Mouse (Mus musculus) intestine, embryonic 15.5 days (tissue): Measurements from ENCODE around the gene Rabgap1l. TPM values are rescaled to one million over a fixed set of nuclear protein-coding genes. Genes with fewer than 3 reads are reported as not detected.

Source experiments
- ATAC-seq: fragments of 200-750 bp; cut with Nextera tagmentation; 2 replicates; pipeline ENCODE4 v1.8.0; 2017; ENCODE audit warnings: moderate TSS enrichment, moderate library complexity
- H3K27ac ChIP-seq: fragments of 300-500 bp; sonication (generic); 2 replicates; pipeline ENCODE4 v1.5.1; 2015; ENCODE audit warnings: mild to moderate bottlenecking, inconsistent platforms
- H3K27me3 ChIP-seq: fragments of 300-500 bp; sonication (generic); replicated peaks from 2 replicates; pipeline ENCODE4 v1.6.1; 2015; ENCODE audit warnings: inconsistent platforms
- H3K36me3 ChIP-seq: fragments of 300-500 bp; sonication (generic); 2 replicates; pipeline ENCODE4 v1.6.1; 2015; ENCODE audit warnings: inconsistent platforms
- H3K4me1 ChIP-seq: fragments of 300-500 bp; sonication (generic); replicated peaks from 2 replicates; pipeline ENCODE4 v1.6.1; 2015; ENCODE audit warnings: inconsistent platforms
- H3K4me2 ChIP-seq: fragments of 300-500 bp; sonication (generic); replicated peaks from 2 replicates; pipeline ENCODE4 v1.6.1; 2015; ENCODE audit warnings: mild to moderate bottlenecking, inconsistent platforms
- H3K4me3 ChIP-seq: fragments of 300-500 bp; sonication (generic); replicated peaks from 2 replicates; pipeline ENCODE4 v1.5.1; 2015; ENCODE audit warnings: inconsistent platforms
- H3K9ac ChIP-seq: fragments of 300-500 bp; sonication (generic); 2 replicates; pipeline ENCODE4 v1.6.1; 2015; ENCODE audit warnings: inconsistent platforms
- H3K9me3 ChIP-seq: fragments of 300-500 bp; sonication (generic); 2 replicates; pipeline ENCODE4 v1.6.1; 2016; ENCODE audit warnings: inconsistent platforms
- WGBS: fragments of 180-500 bp; shearing (Covaris S2); methylation state at CpG from one replicate; pipeline ENCODE4 v1.1.7; 2015; 5-methylcytosine and 5-hydroxymethylcytosine counted together
- polyA plus RNA-seq: library from polyadenylated mRNA; unstranded; fragments of >200 nt; fragmentation: Nextera tagmentation; extraction: Ambion mirVana; gene quantifications from 2 replicates; pipeline ENCODE4 v1.2.1, GENCODE M21; 2015

The Rabgap1l gene
- polyA plus RNA-seq, 1 experiment from 2014 or later: 17.3 TPM

DNA sequence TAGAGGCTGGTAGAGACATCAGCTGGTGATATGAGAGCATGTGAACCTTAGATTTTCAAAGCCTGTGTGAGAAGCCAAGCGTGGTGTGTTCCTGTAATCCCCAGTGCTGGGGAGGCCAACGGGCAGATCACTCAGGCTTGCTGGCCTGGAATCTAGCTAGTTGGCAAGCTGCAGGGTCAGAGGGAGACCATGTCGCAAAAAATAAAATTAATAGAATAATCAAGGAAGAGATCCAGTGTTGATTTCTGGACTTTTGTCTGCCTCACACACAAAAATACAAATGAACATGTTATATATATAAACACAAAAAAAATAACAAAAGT lies 196.1 kb downstream of the Rabgap1l start:
- H3K9ac ChIP-seq: no peak overlapping the region
- 87% methylated on average over 3 of the region's 3 CpGs for WGBS
- H3K27ac ChIP-seq: no peak overlapping the region

DNA sequence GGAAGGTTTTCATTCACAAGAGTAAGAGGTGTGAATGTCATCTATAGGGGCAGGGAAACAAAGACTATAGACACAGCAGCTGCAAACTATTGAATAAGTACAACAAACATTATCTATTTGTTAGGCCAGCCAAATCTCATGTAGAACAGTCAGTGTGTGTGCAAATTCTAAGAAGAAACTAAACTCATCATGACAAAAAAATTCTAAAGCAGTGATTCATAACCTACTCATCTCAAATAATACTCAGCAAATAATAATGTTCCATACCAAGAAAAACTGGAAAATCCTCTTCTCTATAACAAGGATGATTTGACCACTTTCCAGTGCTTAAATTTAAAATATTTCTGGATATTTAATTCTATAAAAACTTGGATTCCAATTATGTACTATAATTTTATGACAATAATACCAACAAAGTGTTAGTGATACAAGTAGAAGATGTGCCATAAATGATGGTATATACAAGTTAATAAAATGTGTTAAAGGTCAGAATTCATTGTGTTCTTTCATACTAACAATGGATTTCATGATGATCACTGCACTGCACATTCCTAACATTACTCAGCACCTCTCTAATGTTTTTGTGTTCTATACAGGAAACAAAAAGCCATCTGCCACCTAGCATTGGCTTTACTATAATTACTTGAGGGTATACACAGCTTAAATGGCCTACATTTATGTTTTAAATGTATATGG lies 196.6 kb downstream of the Rabgap1l start:
- no peak for ATAC-seq

More for the DNA sequence above, 196.1 kb downstream of the Rabgap1l start:
- Histone ChIP-seq H3K4me2 (no peak overlapping the region), H3K36me3 (no peaks in the 10 kb centered on the region), H3K4me1 (no peaks in the 10 kb centered on the region), H3K4me3 (no peak overlapping the region), H3K9me3 (no peaks in the 10 kb centered on the region), H3K27me3 (no peaks in the 10 kb centered on the region)
- ATAC-seq: no peak

DNA sequence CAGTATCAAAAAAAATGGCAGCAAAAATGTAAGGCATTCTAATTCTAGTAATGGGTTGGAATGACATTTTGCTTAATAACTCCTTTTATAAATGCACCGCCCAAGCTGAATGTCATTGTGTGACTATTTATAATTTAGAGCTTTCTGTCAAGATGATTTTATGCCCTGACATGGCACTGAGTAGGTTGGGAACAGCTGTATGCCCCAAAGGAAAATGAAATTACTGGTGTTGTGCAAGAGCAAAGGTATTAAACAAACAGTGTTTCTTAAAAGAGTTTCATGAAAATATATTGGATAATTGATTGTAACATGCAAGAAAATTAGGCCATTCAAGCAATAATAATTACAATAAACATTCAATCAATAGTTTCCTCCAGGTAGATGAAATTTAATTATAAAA lies 198.4 kb downstream of the Rabgap1l start:
- H3K36me3 ChIP-seq: no peaks in the 10 kb centered on the region
- no peaks in the 10 kb centered on the region for H3K4me1 ChIP-seq
- ATAC-seq: no peak
- no peaks in the 10 kb centered on the region for H3K9me3 ChIP-seq
- H3K27ac ChIP-seq: no peak overlapping the region
- no peak overlapping the region for H3K4me3 ChIP-seq
- H3K4me2 ChIP-seq: no peak overlapping the region
- no peak overlapping the region for H3K9ac ChIP-seq
- no peaks in the 10 kb centered on the region for H3K27me3 ChIP-seq
- WGBS: 90% methylated on average over 1 of the region's 1 CpGs

More for the DNA sequence above, 196.6 kb downstream of the Rabgap1l start:
- Histone ChIP-seq H3K9me3 (no peaks in the 10 kb centered on the region), H3K4me1 (no peaks in the 10 kb centered on the region), H3K27ac (no peak overlapping the region), H3K27me3 (no peaks in the 10 kb centered on the region), H3K4me3 (no peak overlapping the region), H3K9ac (no peak overlapping the region), H3K4me2 (no peak overlapping the region), H3K36me3 (no peaks in the 10 kb centered on the region)

DNA sequence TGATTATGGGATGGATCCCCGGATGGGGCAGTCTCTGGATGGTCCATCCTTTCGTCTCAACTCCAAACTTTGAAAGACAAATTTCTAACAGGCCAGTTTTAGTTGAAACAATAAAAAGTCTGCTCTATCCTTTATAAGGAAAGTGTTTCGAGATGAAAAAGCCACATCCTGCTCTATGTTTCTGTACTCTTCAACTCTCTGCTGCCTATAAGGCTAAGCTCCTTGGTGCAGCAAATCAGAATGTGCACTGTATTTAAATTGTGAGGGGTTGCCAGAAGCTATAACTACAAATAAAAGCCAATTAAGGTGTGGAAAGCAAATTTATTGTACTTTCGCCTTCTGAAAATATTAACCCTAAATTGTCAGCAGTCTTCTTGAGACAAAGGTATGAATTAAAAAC lies 198.9 kb downstream of the Rabgap1l start:
- no peaks in the 10 kb centered on the region for H3K27me3 ChIP-seq
- H3K36me3 ChIP-seq: no peaks in the 10 kb centered on the region
- H3K9me3 ChIP-seq: no peaks in the 10 kb centered on the region
- no peak overlapping the region for H3K4me2 ChIP-seq
- H3K27ac ChIP-seq: no peak overlapping the region
- no peaks in the 10 kb centered on the region for H3K4me1 ChIP-seq
- ATAC-seq: no peak
- 83% methylated on average over 4 of the region's 4 CpGs for WGBS
- no peak overlapping the region for H3K9ac ChIP-seq
- no peak overlapping the region for H3K4me3 ChIP-seq

DNA sequence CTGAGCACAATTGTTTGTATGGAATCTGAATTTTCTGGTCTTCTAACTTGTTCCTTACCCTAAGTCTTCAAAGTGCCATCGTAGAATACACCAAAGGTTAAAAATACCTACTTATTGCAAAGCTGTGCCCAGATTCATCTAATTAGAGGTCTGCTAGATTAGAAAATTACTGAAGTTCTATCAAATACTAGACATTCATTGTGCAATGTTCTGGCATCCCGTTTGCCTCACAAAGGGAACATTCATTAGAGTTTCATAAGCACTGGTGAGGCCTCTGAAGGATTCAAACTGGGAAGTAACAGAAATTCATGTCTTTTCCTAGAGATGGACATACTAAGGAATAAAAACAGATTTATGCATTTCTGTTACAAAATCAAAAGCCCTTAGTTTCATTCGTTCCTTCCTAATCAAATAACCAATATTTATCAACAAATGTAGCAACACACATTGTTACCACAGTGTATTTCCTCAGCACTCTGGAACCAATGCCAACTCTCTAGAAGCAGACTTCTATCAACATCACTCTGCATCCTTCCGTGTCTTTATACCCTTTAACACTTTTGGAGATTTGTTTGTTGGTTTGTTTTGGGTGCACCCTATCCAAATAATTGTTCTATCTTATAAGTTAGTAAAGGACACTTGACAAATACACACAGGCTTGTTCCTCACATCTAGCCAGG lies 204.0 kb downstream of the Rabgap1l start:
- Histone ChIP-seq H3K4me3 (no peak overlapping the region), H3K9ac (no peak overlapping the region), H3K4me1 (no peaks in the 10 kb centered on the region), H3K36me3 (no peaks in the 10 kb centered on the region), H3K27me3 (no peaks in the 10 kb centered on the region), H3K4me2 (no peak overlapping the region), H3K27ac (no peak overlapping the region), H3K9me3 (no peaks in the 10 kb centered on the region)
- ATAC-seq: no peak
- WGBS: 77% methylated on average over 4 of the region's 4 CpGs

DNA sequence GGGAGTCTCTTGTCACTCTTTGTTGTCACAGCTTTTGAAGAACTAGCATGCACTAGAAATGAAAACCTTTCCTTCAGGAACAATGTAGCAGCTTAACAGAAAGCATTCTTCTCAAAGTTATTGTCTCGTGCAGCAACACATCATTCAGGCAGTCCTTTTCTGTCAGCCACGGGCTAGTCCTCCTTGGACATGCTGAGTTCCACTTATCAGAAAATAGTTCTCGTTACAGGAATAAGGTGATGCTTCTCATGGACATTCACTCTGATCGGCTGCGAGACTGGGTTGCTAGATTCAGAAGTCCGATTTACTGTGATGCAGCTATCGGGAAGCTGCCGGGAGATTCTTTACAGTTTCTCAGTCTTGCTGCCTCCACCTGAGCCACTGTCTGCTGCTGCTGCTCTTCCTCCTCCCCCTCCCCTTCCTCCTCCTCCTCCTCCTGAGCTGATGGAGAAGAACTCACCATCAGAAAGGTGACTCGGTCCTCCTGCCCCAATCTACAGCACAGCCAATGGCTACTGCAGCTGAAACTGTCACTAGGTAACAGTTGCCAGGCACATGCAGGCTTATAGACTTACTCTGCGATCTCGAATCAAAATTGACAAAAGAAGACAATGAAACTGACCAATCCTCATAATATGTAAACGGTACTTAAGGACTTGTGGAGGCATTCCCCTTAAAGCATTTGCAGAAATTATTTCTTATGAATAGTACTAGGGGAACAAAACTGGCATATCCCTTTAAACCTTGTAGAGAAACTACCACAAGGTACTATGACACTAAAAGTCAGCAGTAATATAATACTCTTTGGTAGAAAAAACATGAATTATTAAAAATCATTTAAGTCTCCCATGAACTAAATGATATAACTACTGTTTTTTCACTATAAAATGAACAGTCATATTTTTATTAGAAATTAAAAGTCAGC lies 213.4 kb downstream of the Rabgap1l start:
- Histone ChIP-seq H3K36me3 (no peaks in the 10 kb centered on the region), H3K4me1 (no peaks in the 10 kb centered on the region), H3K27me3 (no peaks in the 10 kb centered on the region), H3K9ac (no peak overlapping the region), H3K27ac (no peak overlapping the region), H3K9me3 (no peaks in the 10 kb centered on the region), H3K4me3 (no peak overlapping the region), H3K4me2 (no peak overlapping the region)
- ATAC-seq: no peak
- 64% methylated on average over 12 of the region's 12 CpGs for WGBS

DNA sequence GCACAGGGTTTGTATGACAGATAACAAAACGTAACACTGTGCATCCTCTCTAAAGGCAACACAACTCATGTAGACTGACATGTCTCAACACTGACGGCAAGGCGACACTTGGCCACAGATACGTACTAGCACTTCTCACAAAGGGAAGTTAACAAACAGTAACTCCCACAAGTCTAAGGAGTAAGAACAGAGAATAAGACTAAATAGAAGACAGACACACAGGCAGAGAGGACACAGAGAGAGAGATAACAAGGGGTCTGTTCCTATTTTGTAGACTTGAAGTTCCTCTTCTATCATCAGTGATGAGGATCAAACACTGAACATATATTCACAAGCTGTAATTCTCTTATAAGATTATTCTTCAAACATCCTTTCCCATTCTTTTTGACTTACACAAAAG lies 216.9 kb downstream of the Rabgap1l start:
- 88% methylated on average over 4 of the region's 4 CpGs for WGBS
- Histone ChIP-seq H3K9me3 (no peaks in the 10 kb centered on the region), H3K27me3 (no peaks in the 10 kb centered on the region), H3K9ac (no peak overlapping the region), H3K4me2 (no peak overlapping the region), H3K4me1 (no peaks in the 10 kb centered on the region), H3K4me3 (no peak overlapping the region), H3K27ac (no peak overlapping the region), H3K36me3 (no peaks in the 10 kb centered on the region)
- no peak for ATAC-seq

DNA sequence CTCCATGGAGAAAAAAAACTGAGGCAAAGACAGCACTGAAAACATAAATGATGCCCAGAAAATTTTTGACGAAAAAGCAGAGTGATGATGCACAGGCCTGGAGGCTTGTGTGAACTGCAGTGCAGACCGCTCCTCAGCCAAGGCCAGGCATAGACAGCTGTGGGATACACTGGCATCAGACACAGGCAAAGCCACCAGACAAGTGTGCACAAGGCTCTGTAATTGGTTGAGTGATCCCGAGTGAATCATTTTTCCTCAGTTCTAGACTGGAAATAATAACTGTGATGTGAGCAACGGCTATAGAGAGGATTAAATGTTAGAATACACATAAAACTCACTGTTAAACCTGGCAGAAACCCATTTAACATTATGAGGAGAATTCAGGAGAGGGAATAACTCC lies 219.0 kb downstream of the Rabgap1l start:
- Histone ChIP-seq H3K27ac (no peak overlapping the region), H3K4me3 (no peak overlapping the region), H3K27me3 (no peaks in the 10 kb centered on the region), H3K9me3 (no peaks in the 10 kb centered on the region), H3K9ac (no peak overlapping the region), H3K4me1 (no peaks in the 10 kb centered on the region), H3K36me3 (no peaks in the 10 kb centered on the region), H3K4me2 (no peak overlapping the region)
- ATAC-seq: no peak
- 66% methylated on average over 4 of the region's 4 CpGs for WGBS

DNA sequence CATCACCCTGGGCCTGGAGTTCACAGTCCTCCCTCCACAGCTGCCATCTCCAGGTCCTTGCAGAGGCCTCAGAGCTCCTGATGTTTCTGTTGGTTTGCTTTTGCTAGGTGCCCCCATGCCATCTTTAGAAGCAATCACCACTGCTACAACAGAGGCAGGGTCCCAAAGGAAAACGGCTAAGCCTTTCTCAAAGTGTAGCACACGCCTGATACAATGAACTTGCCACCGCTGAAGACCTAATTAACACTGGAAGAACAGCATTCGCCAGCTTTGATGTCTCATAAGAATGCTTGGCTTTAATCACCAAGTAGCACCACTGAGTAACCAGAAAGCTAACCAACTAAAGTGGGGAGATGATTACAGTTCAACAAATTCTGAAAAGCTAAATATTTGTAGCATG lies 226.6 kb downstream of the Rabgap1l start:
- no peak for ATAC-seq
- Histone ChIP-seq H3K9me3 (no peaks in the 10 kb centered on the region), H3K4me2 (no peak overlapping the region), H3K4me3 (no peak overlapping the region), H3K4me1 (no peaks in the 10 kb centered on the region), H3K36me3 (no peaks in the 10 kb centered on the region), H3K9ac (no peak overlapping the region), H3K27ac (no peak overlapping the region), H3K27me3 (no peaks in the 10 kb centered on the region)
- 65% methylated on average over 4 of the region's 4 CpGs for WGBS

DNA sequence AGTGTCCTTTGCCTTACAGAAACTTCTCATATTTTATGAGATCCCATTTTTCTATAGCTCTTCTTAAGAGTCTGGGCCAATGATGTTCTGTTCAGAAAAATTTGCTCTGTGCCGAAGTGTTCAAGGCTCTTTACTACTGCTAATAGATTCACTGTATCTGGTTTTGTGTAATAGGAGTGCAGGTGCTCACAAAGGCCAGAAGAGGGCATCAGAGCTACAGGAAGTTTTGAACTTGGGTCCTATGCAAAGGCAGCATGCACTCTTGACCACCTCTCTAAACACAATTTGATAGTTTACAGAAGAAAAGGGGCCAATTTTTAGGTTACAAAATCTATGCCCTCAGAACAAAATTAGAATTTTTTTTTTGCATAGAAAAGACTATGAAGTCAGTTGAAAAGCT lies 231.6 kb downstream of the Rabgap1l start:
- Histone ChIP-seq H3K9me3 (no peaks in the 10 kb centered on the region), H3K27me3 (no peaks in the 10 kb centered on the region), H3K4me3 (no peak overlapping the region), H3K4me1 (no peaks in the 10 kb centered on the region), H3K9ac (no peak overlapping the region), H3K4me2 (no peak overlapping the region), H3K36me3 (no peaks in the 10 kb centered on the region), H3K27ac (no peak overlapping the region)
- no peak for ATAC-seq
- 62% methylated on average over 1 of the region's 1 CpGs for WGBS

DNA sequence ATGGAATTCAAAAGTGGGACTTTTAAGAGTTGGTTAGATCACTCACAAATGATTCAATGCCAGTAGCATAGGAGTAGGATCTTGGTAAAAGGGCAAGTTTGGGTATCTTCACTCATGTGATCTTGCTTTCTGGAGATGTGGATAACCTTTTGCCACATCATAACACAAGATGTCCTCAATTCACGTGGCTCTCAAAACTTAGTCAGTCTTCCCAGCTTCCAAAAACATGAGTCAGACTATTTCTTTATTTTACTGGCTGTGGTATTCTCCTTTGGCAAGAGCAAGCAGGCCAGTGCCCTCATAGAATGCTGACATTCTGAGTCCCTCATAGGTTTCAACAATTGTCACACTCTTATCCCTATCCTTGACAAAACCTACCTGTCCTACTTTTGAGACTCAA lies 242.4 kb downstream of the Rabgap1l start:
- 74% methylated on average over 1 of the region's 1 CpGs for WGBS
- Histone ChIP-seq H3K27me3 (no peaks in the 10 kb centered on the region), H3K9me3 (no peaks in the 10 kb centered on the region), H3K9ac (no peak overlapping the region), H3K4me1 (no peaks in the 10 kb centered on the region), H3K4me2 (no peak overlapping the region), H3K36me3 (no peaks in the 10 kb centered on the region), H3K4me3 (no peak overlapping the region), H3K27ac (no peak overlapping the region)
- ATAC-seq: no peak

DNA sequence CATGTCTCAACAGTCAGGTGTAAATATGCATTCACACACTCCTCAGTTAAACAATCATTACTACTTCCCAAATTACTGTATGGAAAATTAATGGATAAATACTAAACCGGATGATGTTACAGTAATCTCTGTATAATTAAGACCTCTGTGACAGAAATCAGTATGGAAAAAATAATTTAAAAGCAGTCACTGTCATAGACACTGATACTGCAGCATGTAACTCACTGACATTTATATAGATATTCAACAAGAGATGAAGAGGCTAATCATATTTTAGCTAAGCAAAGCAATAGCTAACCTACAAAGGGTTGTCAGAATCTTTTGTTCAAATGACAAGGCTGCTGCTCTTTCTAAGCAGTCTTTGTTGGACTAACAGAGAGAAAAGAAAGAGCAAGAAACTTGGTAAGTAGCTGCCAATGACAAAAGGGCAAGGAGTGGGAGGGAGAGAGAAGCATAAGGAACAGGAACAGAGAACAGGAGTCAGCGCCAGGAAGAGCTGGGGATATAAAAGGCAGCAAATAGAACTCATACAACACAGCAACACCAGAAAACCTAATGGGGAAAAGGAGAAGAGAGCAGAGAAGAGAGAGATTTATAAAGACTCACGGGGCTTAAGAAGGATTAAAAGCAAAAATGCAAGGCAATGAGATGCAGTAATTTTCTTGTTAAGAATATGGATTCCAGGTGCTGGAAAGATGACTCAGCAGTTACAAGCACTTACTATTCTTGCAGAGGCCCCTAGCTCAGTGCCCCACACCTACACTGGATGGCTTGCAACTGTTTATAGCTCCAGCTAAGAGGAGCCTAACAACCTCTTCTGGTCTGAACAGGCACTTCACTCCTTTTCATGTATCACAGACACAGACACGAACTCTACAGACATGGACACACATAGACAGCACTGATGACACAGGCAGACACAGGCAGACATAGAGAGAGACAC lies 244.8 kb downstream of the Rabgap1l start:
- Histone ChIP-seq H3K9ac (no peak overlapping the region), H3K9me3 (no peaks in the 10 kb centered on the region), H3K4me3 (no peak overlapping the region), H3K27me3 (no peaks in the 10 kb centered on the region), H3K27ac (no peak overlapping the region), H3K4me2 (no peak overlapping the region), H3K36me3 (no peaks in the 10 kb centered on the region), H3K4me1 (no peaks in the 10 kb centered on the region)
- 54% methylated on average over 4 of the region's 4 CpGs for WGBS
- ATAC-seq: no peak
